7 mouse cellular contexts compared by ENCODE assay signal in the genomic region with DNA sequence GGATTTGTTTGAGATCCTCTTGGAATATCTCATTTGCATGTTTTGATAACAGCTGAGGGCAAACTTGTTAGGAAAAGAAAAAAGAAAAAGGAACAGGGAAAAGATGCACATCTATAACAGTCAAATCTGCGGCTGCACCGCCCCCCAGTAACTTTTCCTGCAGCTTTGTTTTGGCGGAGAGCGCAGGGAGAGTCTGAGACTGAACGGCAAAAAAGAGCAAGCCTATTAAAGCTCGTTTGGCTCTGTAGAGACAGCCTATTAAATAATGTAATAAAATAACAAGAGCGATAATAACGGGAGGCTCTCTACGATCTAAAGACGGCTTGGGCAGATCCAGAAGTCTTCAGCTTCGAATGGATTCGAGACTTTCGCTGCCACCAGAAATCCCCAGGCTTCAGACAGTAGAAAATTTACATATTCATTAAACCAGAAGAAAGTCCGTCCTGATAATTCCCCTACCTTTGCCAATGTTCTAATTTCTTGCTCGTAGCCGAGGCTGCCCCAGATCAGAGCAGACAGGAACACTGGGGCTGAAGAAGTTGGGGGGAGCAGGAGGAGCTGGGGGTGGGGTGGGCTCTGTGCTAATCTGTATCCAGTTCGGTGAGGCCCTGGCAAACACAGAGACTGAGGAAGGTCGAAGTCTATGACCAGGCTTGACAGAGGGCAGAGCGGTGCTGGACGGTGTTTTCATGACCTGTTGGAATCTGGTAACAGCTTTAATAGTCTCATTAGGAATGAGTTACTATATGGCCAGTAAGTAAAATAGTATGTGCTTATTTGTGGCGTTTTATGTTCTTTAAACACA. TPM values are rescaled to one million over a fixed set of nuclear protein-coding genes. Genes with fewer than 3 reads are reported as not detected.
DNase-seq lines count a peak whose midpoint lies in the region; ATAC-seq and TF ChIP-seq lines count a peak whose summit lies in the region.

No protein-coding gene starts in this region.

- H3K9me3 ChIP-seq in embryonic facial prominence, embryonic 15.5 days (replicated peaks), result no peaks in the 10 kb centered on the region
- no peaks in the 10 kb centered on the region for H3K9me3 ChIP-seq in hindbrain, postnatal 0 days (ENCODE audit: low read length)
- H3K9me3 ChIP-seq in liver, embryonic 15.5 days (replicated peaks), result no peaks in the 10 kb centered on the region

- DNase-seq in brain, adult 2 months (ENCODE audit: low read depth, low spot score), result peak; percentile 14
- DNase-seq in hindbrain, postnatal 0 days (ENCODE audit: low spot score), result peak; percentile 16
- no peak for DNase-seq in right cerebral cortex, postnatal 25 days
- DNase-seq in frontal cortex, postnatal 14 days (ENCODE audit: low spot score in 2 of 2), result no peak
- no peak for DNase-seq in right cerebral cortex, adult 2 months (ENCODE audit: low spot score in 2 of 2)

- H3K9ac ChIP-seq in embryonic facial prominence, embryonic 15.5 days, result peak overlapping the region; percentile 96; the same call in 1 of the 2 replicates
- H3K9ac ChIP-seq in hindbrain, postnatal 0 days (replicated peaks; ENCODE audit: low read length), result no peak overlapping the region
- H3K9ac ChIP-seq in liver, embryonic 15.5 days, result no peak overlapping the region

- H3K36me3 ChIP-seq in embryonic facial prominence, embryonic 15.5 days, result no peaks in the 10 kb centered on the region
- H3K36me3 ChIP-seq in hindbrain, postnatal 0 days (ENCODE audit: insufficient read depth, low read length), result no peaks in the 10 kb centered on the region
- H3K36me3 ChIP-seq in liver, embryonic 15.5 days (replicated peaks), result no peaks in the 10 kb centered on the region

- H3K4me2 ChIP-seq in embryonic facial prominence, embryonic 15.5 days (replicated peaks), result peak overlapping the region; percentile 70
- peak overlapping the region; percentile 69 for H3K4me2 ChIP-seq in hindbrain, postnatal 0 days (ENCODE audit: low read depth, low read length)
- H3K4me2 ChIP-seq in liver, embryonic 15.5 days, result peak overlapping the region; percentile 38

- peaks cover 20% of the 10 kb centered on the region for H3K4me1 ChIP-seq in embryonic facial prominence, embryonic 15.5 days
- peaks cover 5% of the 10 kb centered on the region for H3K4me1 ChIP-seq in hindbrain, postnatal 0 days (ENCODE audit: insufficient read depth, low read length)
- H3K4me1 ChIP-seq in liver, embryonic 15.5 days (replicated peaks), result no peaks in the 10 kb centered on the region; the same call in 1 of the 2 replicates

- H3K4me3 ChIP-seq in embryonic facial prominence, embryonic 15.5 days (replicated peaks), result peak overlapping the region; percentile 68
- peak overlapping the region; percentile 48 for H3K4me3 ChIP-seq in hindbrain, postnatal 0 days (ENCODE audit: low read length)
- H3K4me3 ChIP-seq in liver, embryonic 15.5 days (replicated peaks), result 0 out of 2 replicates have a peak overlapping the region, but pooled peaks have one; percentile 1

- ATAC-seq in embryonic facial prominence, embryonic 15.5 days (ENCODE audit: insufficient number of reproducible peaks, low FRiP score, low TSS enrichment, low read depth), result no peak
- no peak for ATAC-seq in hindbrain, postnatal 0 days
- ATAC-seq in liver, embryonic 15.5 days (ENCODE audit: insufficient read depth), result no peak

- H3K27me3 ChIP-seq in embryonic facial prominence, embryonic 15.5 days, result peaks cover 9% of the 10 kb centered on the region; the same call in 1 of the 2 replicates
- peaks cover 36% of the 10 kb centered on the region; the same call in 1 of the 2 replicates for H3K27me3 ChIP-seq in hindbrain, postnatal 0 days (ENCODE audit: insufficient read depth, low read length)
- peaks cover 75% of the 10 kb centered on the region for H3K27me3 ChIP-seq in liver, embryonic 15.5 days

- no peak for TF ChIP-seq CTCF in hindbrain, postnatal 0 days (IDR thresholded peaks at IDR 0.05; ENCODE audit: low read depth)

- WGBS in embryonic facial prominence, embryonic 15.5 days, result under 1% methylated on average over 21 of the region's 21 CpGs
- 1% methylated on average over 21 of the region's 21 CpGs for WGBS in hindbrain, postnatal 0 days
- WGBS in liver, embryonic 15.5 days (ENCODE audit: insufficient replicate concordance), result 1% methylated on average over 21 of the region's 21 CpGs

- peak overlapping the region; percentile 98 for H3K27ac ChIP-seq in embryonic facial prominence, embryonic 15.5 days (replicated peaks)
- H3K27ac ChIP-seq in hindbrain, postnatal 0 days, result no peak overlapping the region
- no peak overlapping the region for H3K27ac ChIP-seq in liver, embryonic 15.5 days (replicated peaks)

RNA-seq across cellular contexts. Expression of a gene that starts 0.6 kb away (rescaled TPM):
- polyA plus RNA-seq in embryonic facial prominence, embryonic 15.5 days (2015; fragmentation: Nextera tagmentation; extraction: Ambion mirVana), result 98.5 and 110 TPM in 2 replicates
- 3.7 and 4.8 TPM in 2 replicates for total RNA-seq in hindbrain, postnatal 0 days (2014; rRNA removed)
- 4.4 and 4.9 TPM in 2 replicates for polyA plus RNA-seq in hindbrain, postnatal 0 days (2015; fragmentation: Nextera tagmentation; extraction: Ambion mirVana)
- polyA plus RNA-seq in liver, embryonic 15.5 days (2015; fragmentation: Nextera tagmentation; extraction: Ambion mirVana), result 0.31 and 0.33 TPM in 2 replicates

Comparison
In these comparisons a context has a peak if more than half of its experiments do, and no peak if none do; other contexts are left out.
1. DNase-seq: peak in brain, adult 2 months (single experiment) and hindbrain, postnatal 0 days (single experiment); none in right cerebral cortex, postnatal 25 days (single experiment), frontal cortex, postnatal 14 days (0 of 2) and right cerebral cortex, adult 2 months (0 of 2).
2. H3K4me3 ChIP-seq: peak in every context shown above with its lines; median percentile 68 in embryonic facial prominence, embryonic 15.5 days; 48 in hindbrain, postnatal 0 days; 1 in liver, embryonic 15.5 days.
3. RNA of a gene that starts 0.6 kb away (polyA plus RNA-seq): 98.5 to 110 TPM in embryonic facial prominence, embryonic 15.5 days; 4.4 to 4.9 TPM in hindbrain, postnatal 0 days and 0.31 to 0.33 TPM in liver, embryonic 15.5 days; every median in the first group is over 10 times any median in the second.
4. Peak in every context shown above with its lines, with median percentiles within 50 percentile points of each other: H3K4me2 ChIP-seq.